In genomic region chr2:24215118-24215517, GRCm38 (mm10) we compare ENCODE assay signal across 25 mouse cellular contexts. TPM values are rescaled to one million over a fixed set of nuclear protein-coding genes. Genes with fewer than 3 reads are reported as not detected.
DNase-seq lines count a peak whose midpoint lies in the region; ATAC-seq and TF ChIP-seq lines count a peak whose summit lies in the region.
"Had no signal": no experiment of that assay in that cellular context is flagged by ENCODE, and none has a peak within 500 bp of the region (broad histone marks: within the 10 kb centered on the region; RNA-seq: fewer than 3 reads in every experiment).

Gene Il1f6, plus strand, starts transcription at chr2:24215418.

- no peak for ATAC-seq in kidney, postnatal 0 days (replicated peaks; ENCODE audit: low FRiP score, low read depth)
- peak; percentile 60 for ATAC-seq in Patski
- ATAC-seq in CD4-positive, CD25-positive, alpha-beta regulatory T cell, adult 4 months = no peak
- ATAC-seq: activated CD4-positive, CD25-positive, alpha-beta regulatory T cell, adult 4 months; forebrain, embryonic 13.5 days; forebrain, embryonic 15.5 days; forebrain, postnatal 0 days had no signal

- no peak within 1 kb of the TSS for H3K9ac ChIP-seq in kidney, postnatal 0 days (ENCODE audit: low read depth, low read length)
- H3K9ac ChIP-seq: embryonic facial prominence, embryonic 12.5 days; forebrain, embryonic 13.5 days; forebrain, embryonic 15.5 days; forebrain, postnatal 0 days had no signal

- POLR2A ChIA-PET in Patski (lab: Charles Lee) = no interaction called here

- CTCF ChIA-PET in Patski (lab: Charles Lee) = no interaction called here

- intact Hi-C loops in left cerebral cortex, adult 2 months (cut with DNase I) = no loop called here

- no peaks in the 10 kb centered on the region for H3K4me1 ChIP-seq in kidney, postnatal 0 days (replicated peaks; ENCODE audit: insufficient read depth, low read length)
- no peaks in the 10 kb centered on the region for H3K4me1 ChIP-seq in kidney, adult 2 months (ENCODE audit: control insufficient read depth, insufficient read depth, low read length)
- H3K4me1 ChIP-seq: embryonic facial prominence, embryonic 10.5 days; embryonic facial prominence, embryonic 12.5 days; forebrain, embryonic 13.5 days; forebrain, embryonic 15.5 days had no signal

- in situ Hi-C loops in Patski (cut with MboI; ENCODE audit: low pct_unique_long_range_greater_than_20kb) = no loop called here

- H3K27ac ChIP-seq in kidney, postnatal 0 days = no peak within 1 kb of the TSS
- H3K27ac ChIP-seq in kidney, adult 2 months (ENCODE audit: insufficient read depth, low read depth, low read length) = no peak within 1 kb of the TSS
- H3K27ac ChIP-seq in left cerebral cortex, adult 2 months = no peak within 1 kb of the TSS
- H3K27ac ChIP-seq: embryonic facial prominence, embryonic 10.5 days; embryonic facial prominence, embryonic 12.5 days; forebrain, embryonic 13.5 days; forebrain, embryonic 15.5 days had no signal

- WGBS in kidney, postnatal 0 days = 53% methylated on average over 2 of the region's 2 CpGs
- WGBS in kidney, adult 2 months = 48% methylated on average over 2 of the region's 2 CpGs

- no peak within 1 kb of the TSS for H3K4me2 ChIP-seq in kidney, postnatal 0 days (ENCODE audit: low read length)
- H3K4me2 ChIP-seq: embryonic facial prominence, embryonic 12.5 days; forebrain, embryonic 13.5 days; forebrain, embryonic 15.5 days had no signal

- no peaks in the 10 kb centered on the region for H3K36me3 ChIP-seq in kidney, postnatal 0 days (ENCODE audit: insufficient read depth, low read length)
- H3K36me3 ChIP-seq in kidney, adult 2 months (ENCODE audit: control insufficient read depth, insufficient read depth, low read length) = no peaks in the 10 kb centered on the region
- H3K36me3 ChIP-seq: embryonic facial prominence, embryonic 10.5 days; embryonic facial prominence, embryonic 12.5 days; forebrain, embryonic 15.5 days had no signal

- peak; percentile 6 for DNase-seq in kidney, postnatal 0 days (ENCODE audit: low spot score)
- DNase-seq in kidney, adult 2 months = no peak
- no peak for DNase-seq in Patski (ENCODE audit: low read depth, low spot score)
- no peak for DNase-seq in left cerebral cortex, adult 2 months (ENCODE audit: extremely low spot score in 1 of 2, low spot score in 2 of 2)
- DNase-seq: adrenal gland, adult 8-10 months; adrenal gland, postnatal 14 days; adrenal gland, postnatal 36 days; cerebellum, adult 11-12 months; cerebellum, adult 2 months; cerebellum, adult 9-10 months; cerebellum, postnatal 10 days; cerebellum, postnatal 25 days; forebrain, postnatal 0 days had no signal

- TF ChIP-seq CTCF in kidney, postnatal 0 days (IDR thresholded peaks at IDR 0.05; ENCODE audit: low read depth) = no peak
- no peak for TF ChIP-seq CTCF in kidney, adult 2 months (conservative IDR thresholded peaks at IDR 0.05; ENCODE audit: insufficient read depth, insufficient read length, low read depth, low read length)
- TF ChIP-seq CTCF in Patski (IDR thresholded peaks at IDR 0.05) = no peak
- TF ChIP-seq CTCF in left cerebral cortex, adult 2 months (IDR thresholded peaks at IDR 0.05) = no peak

- no peak within 1 kb of the TSS for H3K4me3 ChIP-seq in kidney, postnatal 0 days (replicated peaks; ENCODE audit: low read depth, low read length)
- H3K4me3 ChIP-seq in kidney, adult 2 months (ENCODE audit: insufficient read depth, low read depth, low read length) = no peak within 1 kb of the TSS
- H3K4me3 ChIP-seq in left cerebral cortex, adult 2 months = no peak within 1 kb of the TSS
- H3K4me3 ChIP-seq: embryonic facial prominence, embryonic 10.5 days; embryonic facial prominence, embryonic 12.5 days; forebrain, embryonic 13.5 days; forebrain, embryonic 15.5 days had no signal

- H3K27me3 ChIP-seq in kidney, postnatal 0 days (ENCODE audit: insufficient read depth, low read length) = no peaks in the 10 kb centered on the region
- H3K27me3 ChIP-seq in kidney, adult 2 months (replicated peaks; ENCODE audit: control insufficient read depth, insufficient read depth, low read length) = no peaks in the 10 kb centered on the region
- no peaks in the 10 kb centered on the region for H3K27me3 ChIP-seq in Patski
- H3K27me3 ChIP-seq: embryonic facial prominence, embryonic 12.5 days; forebrain, embryonic 13.5 days; forebrain, embryonic 15.5 days had no signal

- no peak for TF ChIP-seq POLR2A in kidney, adult 2 months (IDR thresholded peaks at IDR 0.05; ENCODE audit: low read depth, low read length)

- H3K9me3 ChIP-seq in kidney, postnatal 0 days (replicated peaks; ENCODE audit: low read length) = no peaks in the 10 kb centered on the region
- H3K9me3 ChIP-seq: embryonic facial prominence, embryonic 10.5 days; embryonic facial prominence, embryonic 12.5 days; forebrain, embryonic 13.5 days; forebrain, embryonic 15.5 days had no signal

RNA-seq across cellular contexts. Expression of gene Il1f6, which starts in this region (rescaled TPM):
- 0.58 and 0.93 TPM in 2 replicates for polyA plus RNA-seq in kidney, postnatal 0 days (2015; fragmentation: Nextera tagmentation; extraction: Ambion mirVana)
- not detected in 2 replicates for polyA plus RNA-seq in kidney, adult 2 months (2012; rRNA removed)
- polyA plus RNA-seq in Patski (2021) = not detected
- total RNA-seq in left cerebral cortex, adult 2 months (2021) = not detected
- not detected for polyA plus RNA-seq in CD4-positive, CD25-positive, alpha-beta regulatory T cell, adult 4 months (2017; shearing (Covaris generic))
- total RNA-seq: adrenal gland, adult 18-20 months; adrenal gland, adult 8-10 months; adrenal gland, postnatal 14 days; adrenal gland, postnatal 36 days; ES-E14; forebrain, postnatal 0 days; MEL had no signal
- polyA plus RNA-seq: activated CD4-positive, CD25-positive, alpha-beta regulatory T cell, adult 4 months; C2C12; cerebellum, adult 2 months; cortical plate, adult 2 months; embryonic facial prominence, embryonic 10.5 days; embryonic facial prominence, embryonic 12.5 days; forebrain, embryonic 11.5 days; forebrain, embryonic 13.5 days; forebrain, embryonic 15.5 days; forebrain, postnatal 0 days had no signal

Comparison
In these comparisons a context has a peak if more than half of its experiments do, and no peak if none do; other contexts are left out.
1. Peak in DNase-seq in kidney, postnatal 0 days; RNA of the gene not detected or under 1 TPM.
2. Peak in ATAC-seq in Patski; RNA of the gene not detected or under 1 TPM.